Mouse (Mus musculus) cortical plate, adult 2 months (tissue): ENCODE results near the gene Pcsk6. TPM values are rescaled to one million over a fixed set of nuclear protein-coding genes. Genes with fewer than 3 reads are reported as not detected.

Source experiments
- H3K27ac ChIP-seq: fragments of 200-500 bp; 2 replicates; pipeline ENCODE4 v1.5.1; 2012; ENCODE audit warnings: low read length, control low read depth, inconsistent platforms; ENCODE audit not compliant: insufficient read depth
- H3K4me1 ChIP-seq: fragments of 200-500 bp; 2 replicates; pipeline ENCODE4 v1.6.1; 2011; ENCODE audit warnings: low read length; ENCODE audit not compliant: control insufficient read depth, insufficient read depth
- H3K4me3 ChIP-seq: fragments of 200-500 bp; 2 replicates; pipeline ENCODE4 v1.5.1; 2011; ENCODE audit warnings: mild to moderate bottlenecking, low read length, control low read depth; ENCODE audit not compliant: insufficient read depth
- CTCF ChIP-seq: fragments of 200-500 bp; IDR thresholded peaks from 2 replicates; pipeline ENCODE4 v1.5.1; 2011; ENCODE audit warnings: mild to moderate bottlenecking, control low read depth, low read length; ENCODE audit not compliant: insufficient read depth; ENCODE audit errors: extremely low read depth
- POLR2A ChIP-seq: fragments of 200-500 bp; IDR thresholded peaks from 2 replicates; pipeline ENCODE4 v1.6.1; 2011; ENCODE audit warnings: mild to moderate bottlenecking, low read length, control low read depth; ENCODE audit not compliant: insufficient read depth; ENCODE audit errors: extremely low read depth
- polyA plus RNA-seq: library from polyadenylated mRNA; depleted of rRNA; stranded (reverse); fragments of >200 nt; gene quantifications from 2 replicates; pipeline ENCODE4 v1.2.3, GENCODE M21; 2012

Gene Pcsk6
- polyA plus RNA-seq, 1 experiment, result 14.9 TPM

- Histone ChIP-seq H3K4me3 (no peak overlapping the region), H3K27ac (no peak overlapping the region), H3K4me1 (no peaks in the 10 kb centered on the region)
- TF ChIP-seq POLR2A (no peak), CTCF (no peak)
Measured at GRCm38 (mm10) chr7:65902471-65903180, 41.1 kb downstream of the Pcsk6 start.

GRCm38 (mm10) chr7:65903456-65903855 is 41.9 kb downstream of the Pcsk6 start:
- Histone ChIP-seq H3K4me1 (no peaks in the 10 kb centered on the region), H3K27ac (no peak overlapping the region), H3K4me3 (no peak overlapping the region)
- no peak for TF ChIP-seq POLR2A
- TF ChIP-seq CTCF, result no peak

- no peak overlapping the region for H3K27ac ChIP-seq
- H3K4me3 ChIP-seq, result no peak overlapping the region
- TF ChIP-seq CTCF, result no peak
- no peak for TF ChIP-seq POLR2A
- no peaks in the 10 kb centered on the region for H3K4me1 ChIP-seq
Measured at GRCm38 (mm10) chr7:65906528-65907272, 45.2 kb downstream of the Pcsk6 start.

- no peak for TF ChIP-seq POLR2A
- TF ChIP-seq CTCF, result no peak
- H3K4me3 ChIP-seq, result no peak overlapping the region
- H3K27ac ChIP-seq, result no peak overlapping the region
- H3K4me1 ChIP-seq, result no peaks in the 10 kb centered on the region
Measured at GRCm38 (mm10) chr7:65909343-65910127, 48.0 kb downstream of the Pcsk6 start.

- Histone ChIP-seq H3K4me3 (no peak overlapping the region), H3K27ac (no peak overlapping the region), H3K4me1 (no peaks in the 10 kb centered on the region)
- TF ChIP-seq CTCF, result no peak
- TF ChIP-seq POLR2A, result no peak
Measured at GRCm38 (mm10) chr7:65913088-65913610, 51.6 kb downstream of the Pcsk6 start.

GRCm38 (mm10) chr7:65914761-65915301 is 53.3 kb downstream of the Pcsk6 start:
- no peak overlapping the region for H3K27ac ChIP-seq
- TF ChIP-seq POLR2A (no peak), CTCF (no peak)
- H3K4me1 ChIP-seq, result no peaks in the 10 kb centered on the region
- H3K4me3 ChIP-seq, result no peak overlapping the region

- Histone ChIP-seq H3K4me1 (no peaks in the 10 kb centered on the region), H3K27ac (no peak overlapping the region), H3K4me3 (no peak overlapping the region)
- TF ChIP-seq POLR2A (no peak), CTCF (no peak)
Measured at GRCm38 (mm10) chr7:65915821-65916220, 54.3 kb downstream of the Pcsk6 start.

GRCm38 (mm10) chr7:65916566-65916965 is 55.0 kb downstream of the Pcsk6 start:
- Histone ChIP-seq H3K4me3 (no peak overlapping the region), H3K4me1 (no peaks in the 10 kb centered on the region), H3K27ac (no peak overlapping the region)
- TF ChIP-seq CTCF (no peak), POLR2A (no peak)

- no peak overlapping the region for H3K4me3 ChIP-seq
- H3K4me1 ChIP-seq, result no peaks in the 10 kb centered on the region
- no peak overlapping the region for H3K27ac ChIP-seq
- TF ChIP-seq CTCF (no peak), POLR2A (no peak)
Measured at GRCm38 (mm10) chr7:65918431-65918830, 56.9 kb downstream of the Pcsk6 start.
